Mouse (Mus musculus) bone marrow macrophage, adult 2 months (primary cell): Measurements from ENCODE around the gene Ell3.

Experiments used
- CTCF ChIP-seq: IDR thresholded peaks from 2 replicates; pipeline ENCODE4 v1.5.1; 2012; ENCODE audit warnings: low read depth, mild to moderate bottlenecking, low read length, moderate library complexity
- POLR2A ChIP-seq: IDR thresholded peaks from 2 replicates; pipeline ENCODE4 v1.6.1; 2012; ENCODE audit warnings: mild to moderate bottlenecking, low read depth, low read length, borderline replicate concordance

DNA sequence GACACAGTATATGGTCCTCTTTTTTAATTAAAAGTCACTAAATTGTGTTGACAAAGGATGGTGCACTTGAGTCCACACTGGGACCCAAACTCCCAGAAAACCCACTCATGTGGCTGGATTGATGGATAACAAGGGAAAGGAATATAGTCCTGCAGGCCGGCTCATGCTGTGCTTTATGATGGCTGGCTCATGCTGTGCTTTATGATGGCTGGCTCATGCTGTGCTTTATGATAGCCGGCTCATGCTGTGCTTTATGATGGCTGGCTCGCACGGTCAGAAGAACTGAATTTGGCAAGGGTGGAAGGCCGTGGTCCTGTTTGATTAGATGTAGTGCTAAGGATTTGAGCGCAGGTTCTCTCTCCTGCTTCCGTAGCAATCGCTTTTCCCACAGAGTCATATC lies 39.5 kb upstream of the Ell3 start:
- TF ChIP-seq POLR2A, result no peak
- no peak for TF ChIP-seq CTCF
